ENCODE assay signal across 26 mouse cellular contexts in the genomic region with DNA sequence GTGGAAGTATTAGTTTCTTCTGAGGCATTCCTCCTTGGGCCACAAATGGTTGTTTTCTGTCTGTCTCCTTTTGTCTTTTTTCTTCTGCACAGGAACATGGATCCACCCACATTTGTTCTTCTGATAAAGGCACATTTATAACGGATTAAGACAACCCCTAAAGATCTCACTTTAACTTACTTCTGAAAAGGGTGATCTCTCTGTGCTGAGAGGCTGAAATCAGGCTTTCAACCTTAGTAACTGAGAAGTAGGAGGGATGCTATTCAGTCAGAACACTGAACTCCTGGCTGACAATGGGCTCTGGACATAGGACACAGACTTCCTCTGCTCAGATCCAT.
DNase-seq lines count a peak whose midpoint lies in the region; ATAC-seq and TF ChIP-seq lines count a peak whose summit lies in the region.
"Had no signal": no experiment of that assay in that cellular context is flagged by ENCODE, and none has a peak within 500 bp of the region (broad histone marks: within the 10 kb centered on the region; RNA-seq: fewer than 3 reads in every experiment).

No protein-coding gene starts in this region.

- no peaks in the 10 kb centered on the region; the same call in 1 of the 2 replicates for H3K4me1 ChIP-seq in liver, postnatal 0 days (ENCODE audit: insufficient read depth)
- peaks cover 8% of the 10 kb centered on the region; the same call in 1 of the 2 replicates for H3K4me1 ChIP-seq in liver, embryonic 11.5 days (replicated peaks; ENCODE audit: control insufficient read depth, insufficient read depth, low read length)
- peaks cover 34 to 52% of the 10 kb centered on the region in 2 experiments for H3K4me1 ChIP-seq in MEL (ENCODE audit: control insufficient read depth in 1 of 2, insufficient read depth in 2 of 2, low read length in 2 of 2)
- no peaks in the 10 kb centered on the region for H3K4me1 ChIP-seq in limb, embryonic 10.5 days

- H3K4me2 ChIP-seq in liver, postnatal 0 days (ENCODE audit: low read depth, low read length) = no peak overlapping the region
- no peak overlapping the region for H3K4me2 ChIP-seq in liver, embryonic 11.5 days

- no peak overlapping the region for H3K9ac ChIP-seq in liver, postnatal 0 days (replicated peaks)
- H3K9ac ChIP-seq in liver, embryonic 11.5 days (ENCODE audit: low read depth, low read length) = no peak overlapping the region
- peak overlapping the region; percentile 57 for H3K9ac ChIP-seq in MEL (ENCODE audit: control insufficient read depth, low read depth, low read length, poor library complexity, severe bottlenecking)

- no peaks in the 10 kb centered on the region; the same call in 1 of the 2 replicates for H3K79me2 ChIP-seq in MEL (ENCODE audit: control insufficient read depth, insufficient read depth, low read length, poor library complexity)

- no peaks in the 10 kb centered on the region for H3K27me3 ChIP-seq in liver, postnatal 0 days (ENCODE audit: insufficient read depth, low read length)
- no peaks in the 10 kb centered on the region for H3K27me3 ChIP-seq in liver, embryonic 11.5 days (replicated peaks; ENCODE audit: control insufficient read depth, insufficient read depth, low read length)
- H3K27me3 ChIP-seq in MEL (ENCODE audit: control insufficient read depth in 1 of 2, insufficient read depth in 2 of 2, low read length in 2 of 2) = no peaks in the 10 kb centered on the region
- H3K27me3 ChIP-seq in limb, embryonic 10.5 days (ENCODE audit: low read depth, poor library complexity, severe bottlenecking) = no peaks in the 10 kb centered on the region
- H3K27me3 ChIP-seq: CH12.LX, Patski had no signal

- peak; percentile 32; the same call in 1 of the 2 replicates for TF ChIP-seq EP300 in liver, postnatal 0 days (IDR thresholded peaks at IDR 0.05; ENCODE audit: low read depth)
- TF ChIP-seq EP300 in MEL (IDR thresholded peaks at IDR 0.05; ENCODE audit: low read depth in 1 of 2, low read length in 2 of 2) = peak; percentile 84 to 96

- ATAC-seq in liver, postnatal 0 days = no peak
- ATAC-seq in liver, embryonic 11.5 days (replicated peaks; ENCODE audit: low FRiP score) = no peak
- ATAC-seq: activated CD4-positive, CD25-positive, alpha-beta regulatory T cell, adult 4 months; CD4-positive, CD25-positive, alpha-beta regulatory T cell, adult 4 months; Patski had no signal

- no peak for DNase-seq in liver, postnatal 0 days
- DNase-seq in liver, embryonic 11.5 days (ENCODE audit: low spot score) = no peak
- peak; percentile 78 for DNase-seq in MEL (ENCODE audit: low read depth, low spot score)
- peak; percentile 30 for DNase-seq in R1 (ENCODE audit: low read depth, low spot score)
- peak; percentile 16 for DNase-seq in ZHBTc4 (ENCODE audit: low read depth, low spot score)
- DNase-seq in limb, embryonic 10.5 days (ENCODE audit: low spot score) = no peak
- DNase-seq in cerebellum, adult 8-10 months = no peak
- DNase-seq in adrenal gland, adult (ENCODE audit: inconsistent age in 2 of 2, low spot score in 1 of 2) = no peak
- DNase-seq: adrenal gland, adult 2 months; adrenal gland, adult 8-10 months; adrenal gland, postnatal 10 days; adrenal gland, postnatal 14 days; adrenal gland, postnatal 25 days; adrenal gland, postnatal 36 days; B cell, adult 2 months; cerebellum, adult 11 months; cerebellum, adult 11-12 months; cerebellum, adult 18-20 months; cerebellum, adult 2 months; cerebellum, adult 9-10 months; cerebellum, adult 9-11 months had no signal

- no peak for TF ChIP-seq CTCF in liver, postnatal 0 days (IDR thresholded peaks at IDR 0.05; ENCODE audit: low read depth)
- TF ChIP-seq CTCF in MEL (IDR thresholded peaks at IDR 0.05 in 2 of 3, conservative IDR thresholded peaks at IDR 0.05 in 1 of 3; ENCODE audit: control insufficient read depth in 1 of 3, insufficient read depth in 1 of 3, low read depth in 2 of 3, low read length in 3 of 3, poor library complexity in 1 of 3, severe bottlenecking in 1 of 3) = no peak

- 52% methylated on average over 1 of the region's 1 CpGs for WGBS in liver, postnatal 0 days (ENCODE audit: insufficient replicate concordance)
- WGBS in liver, embryonic 11.5 days = 35% methylated on average over 1 of the region's 1 CpGs
- 78% methylated on average over 1 of the region's 1 CpGs for WGBS in limb, embryonic 10.5 days

- no peak overlapping the region for H3K4me3 ChIP-seq in liver, postnatal 0 days (ENCODE audit: low read depth, low read length)
- H3K4me3 ChIP-seq in liver, embryonic 11.5 days (ENCODE audit: low read depth, low read length) = no peak overlapping the region
- H3K4me3 ChIP-seq in MEL (ENCODE audit: control insufficient read depth in 1 of 2, insufficient read depth in 1 of 2, low read depth in 2 of 2, low read length in 2 of 2) = no peak overlapping the region
- no peak overlapping the region for H3K4me3 ChIP-seq in limb, embryonic 10.5 days

- H3K36me3 ChIP-seq in liver, postnatal 0 days (replicated peaks; ENCODE audit: insufficient read depth, low read length) = no peaks in the 10 kb centered on the region
- no peaks in the 10 kb centered on the region for H3K36me3 ChIP-seq in liver, embryonic 11.5 days (ENCODE audit: control insufficient read depth, insufficient read depth, low read length)
- peaks cover 0 to 66% of the 10 kb centered on the region in 2 experiments; a peak in 2 of 4 replicates for H3K36me3 ChIP-seq in MEL (ENCODE audit: control insufficient read depth in 1 of 2, insufficient read depth in 2 of 2, low read length in 2 of 2)
- H3K36me3 ChIP-seq in limb, embryonic 10.5 days = no peaks in the 10 kb centered on the region
- H3K36me3 ChIP-seq: G1E had no signal

- no peak for TF ChIP-seq RAD21 in MEL (IDR thresholded peaks at IDR 0.05; ENCODE audit: low read depth, low read length)

- peak in 1 of 2 experiments; percentile 69; a peak in 2 of 4 replicates for TF ChIP-seq POLR2A in MEL (IDR thresholded peaks at IDR 0.05; ENCODE audit: control insufficient read depth in 1 of 2, insufficient read depth in 1 of 2, low read depth in 1 of 2, low read length in 2 of 2, poor library complexity in 1 of 2)

- H3K9me3 ChIP-seq in liver, postnatal 0 days (ENCODE audit: low read length) = no peaks in the 10 kb centered on the region
- no peaks in the 10 kb centered on the region for H3K9me3 ChIP-seq in liver, embryonic 11.5 days (ENCODE audit: control insufficient read depth, low read length)
- H3K9me3 ChIP-seq in MEL (replicated peaks; ENCODE audit: insufficient read depth, low read length) = no peaks in the 10 kb centered on the region
- H3K9me3 ChIP-seq in limb, embryonic 10.5 days (replicated peaks) = no peaks in the 10 kb centered on the region
- H3K9me3 ChIP-seq: G1E had no signal

- no peak overlapping the region for H3K27ac ChIP-seq in liver, postnatal 0 days (ENCODE audit: low read depth)
- no peak overlapping the region for H3K27ac ChIP-seq in liver, embryonic 11.5 days (ENCODE audit: low read depth, low read length)
- H3K27ac ChIP-seq in MEL (ENCODE audit: control insufficient read depth, low read depth, low read length) = peak overlapping the region; percentile 99
- H3K27ac ChIP-seq in limb, embryonic 10.5 days = no peak overlapping the region

TF ChIP-seq in MEL, 35 proteins besides CTCF, POLR2A, EP300 and RAD21:
- TF ChIP-seq ZKSCAN1 (IDR thresholded peaks at IDR 0.05; ENCODE audit: low read depth, low read length) (no peak), POLR2AphosphoS2 (IDR thresholded peaks at IDR 0.05; ENCODE audit: low read length) (0 out of 2 replicates have a peak, but pooled peaks have one; percentile 30), TBP (IDR thresholded peaks at IDR 0.05; ENCODE audit: low read depth, low read length) (peak; percentile 91), SIN3A (IDR thresholded peaks at IDR 0.05; ENCODE audit: low read length) (peak; percentile 54; the same call in 1 of the 2 replicates), SMC3 (IDR thresholded peaks at IDR 0.05; ENCODE audit: low read depth, low read length) (no peak), GATA1 (IDR thresholded peaks at IDR 0.05; ENCODE audit: low read depth, low read length) (peak; percentile 76), MEF2A (IDR thresholded peaks at IDR 0.05; ENCODE audit: extremely low read depth, insufficient replicate concordance, low read depth, low read length, poor library complexity, severe bottlenecking) (no peak), TCF12 (IDR thresholded peaks at IDR 0.05; ENCODE audit: low read depth, low read length) (peak; percentile 55), ELF1 (IDR thresholded peaks at IDR 0.05; ENCODE audit: low read depth, low read length) (no peak), MYB (IDR thresholded peaks at IDR 0.05; ENCODE audit: low read depth, low read length) (peak; percentile 94), ZMIZ1 (IDR thresholded peaks at IDR 0.05; ENCODE audit: low read depth, low read length) (peak; percentile 69)

Comparison
In these comparisons a context has a peak if more than half of its experiments do, and no peak if none do; other contexts are left out.
1. DNase-seq: peak in MEL (single experiment), R1 (single experiment) and ZHBTc4 (single experiment); none in liver, postnatal 0 days (single experiment), liver, embryonic 11.5 days (single experiment), limb, embryonic 10.5 days (single experiment), cerebellum, adult 8-10 months (single experiment) and adrenal gland, adult (0 of 2).